In genomic region chr6:86102874-86103273, GRCm38 (mm10) we compare ENCODE assay signal across 10 mouse cellular contexts.
DNase-seq lines count a peak whose midpoint lies in the region; ATAC-seq lines count a peak whose summit lies in the region.
"Had no signal": no experiment of that assay in that cellular context is flagged by ENCODE, and none has a peak within 500 bp of the region (broad histone marks: within the 10 kb centered on the region; RNA-seq: fewer than 3 reads in every experiment).

No protein-coding gene starts in this region.

- H3K4me3 ChIP-seq in neural tube, embryonic 12.5 days: no peak overlapping the region
- H3K4me3 ChIP-seq in hindbrain, embryonic 14.5 days (replicated peaks; ENCODE audit: low read length): no peak overlapping the region

- H3K9me3 ChIP-seq in neural tube, embryonic 12.5 days: no peaks in the 10 kb centered on the region
- no peaks in the 10 kb centered on the region for H3K9me3 ChIP-seq in hindbrain, embryonic 14.5 days (ENCODE audit: control insufficient read depth, low read length)

- 0 out of 2 replicates have a peak, but pooled peaks have one; percentile 37 for ATAC-seq in neural tube, embryonic 12.5 days (ENCODE audit: low FRiP score, low read depth)
- ATAC-seq in hindbrain, embryonic 14.5 days (ENCODE audit: low FRiP score): peak; percentile 36; the same call in 1 of the 2 replicates

- H3K27ac ChIP-seq in neural tube, embryonic 12.5 days: no peak overlapping the region
- H3K27ac ChIP-seq in hindbrain, embryonic 14.5 days: 0 out of 2 replicates have a peak overlapping the region, but pooled peaks have one; percentile 49

- H3K4me1 ChIP-seq in neural tube, embryonic 12.5 days: peaks cover 20% of the 10 kb centered on the region
- H3K4me1 ChIP-seq in hindbrain, embryonic 14.5 days (replicated peaks; ENCODE audit: control insufficient read depth, insufficient read depth, low read length): 0 out of 2 replicates have a peak, but pooled peaks cover 3% of the 10 kb centered on the region

- no peak overlapping the region for H3K9ac ChIP-seq in neural tube, embryonic 12.5 days
- H3K9ac ChIP-seq in hindbrain, embryonic 14.5 days: no peak overlapping the region

- 78% methylated on average over 5 of the region's 5 CpGs for WGBS in neural tube, embryonic 12.5 days
- WGBS in hindbrain, embryonic 14.5 days: 71% methylated on average over 5 of the region's 5 CpGs

- no peak overlapping the region for H3K4me2 ChIP-seq in neural tube, embryonic 12.5 days (replicated peaks)
- no peak overlapping the region for H3K4me2 ChIP-seq in hindbrain, embryonic 14.5 days (replicated peaks)

- H3K27me3 ChIP-seq in neural tube, embryonic 12.5 days (replicated peaks): no peaks in the 10 kb centered on the region
- no peaks in the 10 kb centered on the region for H3K27me3 ChIP-seq in hindbrain, embryonic 14.5 days (ENCODE audit: control insufficient read depth, insufficient read depth, low read length)

- intact Hi-C loops in left cerebral cortex, postnatal 36 days (cut with DNase I): loop anchor here (2.0 to 5.0 kb wide), 2 partner anchors 34 to 76 kb away; partner anchors contain the start of gene Add2

- peaks cover 76% of the 10 kb centered on the region for H3K36me3 ChIP-seq in neural tube, embryonic 12.5 days
- peaks cover 89% of the 10 kb centered on the region for H3K36me3 ChIP-seq in hindbrain, embryonic 14.5 days (replicated peaks; ENCODE audit: control insufficient read depth, insufficient read depth)

- no peak for DNase-seq in neural tube, embryonic 10.5 days (ENCODE audit: extremely low spot score, low spot score)
- no peak for DNase-seq in hindbrain, embryonic 14.5 days (ENCODE audit: low spot score)
- DNase-seq in left cerebral cortex, postnatal 36 days (ENCODE audit: low spot score in 2 of 2): peak; percentile 83 to 85
- DNase-seq in telencephalon, adult 2 months (ENCODE audit: low read depth, low spot score): peak; percentile 92
- DNase-seq in thymus, postnatal 4 days: no peak
- DNase-seq in lung, postnatal 36 days: no peak
- DNase-seq in lung, postnatal 14 days: no peak
- DNase-seq: kidney, postnatal 14 days; lung, postnatal 10 days had no signal

Comparison
In these comparisons a context has a peak if more than half of its experiments do, and no peak if none do; other contexts are left out.
1. DNase-seq: peak in left cerebral cortex, postnatal 36 days (2 of 2) and telencephalon, adult 2 months (single experiment); none in neural tube, embryonic 10.5 days (single experiment), hindbrain, embryonic 14.5 days (single experiment), thymus, postnatal 4 days (single experiment), lung, postnatal 36 days (single experiment) and lung, postnatal 14 days (single experiment).